Mouse (Mus musculus) stomach, embryonic 14.5 days (tissue): Measurements from ENCODE around the gene Ahnak. TPM values are rescaled to one million over a fixed set of nuclear protein-coding genes. Genes with fewer than 3 reads are reported as not detected.

Source experiments
- ATAC-seq: fragments of 200-750 bp; cut with Nextera tagmentation; 2 replicates; pipeline ENCODE4 v1.8.0; 2017; ENCODE audit warnings: low read depth, moderate TSS enrichment; ENCODE audit not compliant: insufficient number of reproducible peaks, insufficient read depth, low FRiP score
- H3K27ac ChIP-seq: fragments of 300-500 bp; sonication (generic); 2 replicates; pipeline ENCODE4 v1.5.1; 2014; ENCODE audit warnings: mild to moderate bottlenecking, low read length, moderate library complexity, mixed read lengths
- H3K27me3 ChIP-seq: fragments of 300-500 bp; sonication (generic); 2 replicates; pipeline ENCODE4 v1.6.1; 2014; ENCODE audit warnings: low read length, control low read depth, mixed read lengths; ENCODE audit not compliant: control insufficient read depth, insufficient read depth
- H3K36me3 ChIP-seq: fragments of 300-500 bp; sonication (generic); 2 replicates; pipeline ENCODE4 v1.6.1; 2014; ENCODE audit warnings: mild to moderate bottlenecking, control low read depth, low read length, moderate library complexity, mixed read lengths; ENCODE audit not compliant: control insufficient read depth, insufficient read depth
- H3K4me1 ChIP-seq: fragments of 300-500 bp; sonication (generic); 2 replicates; pipeline ENCODE4 v1.6.1; 2014; ENCODE audit warnings: low read length, control low read depth, mixed read lengths; ENCODE audit not compliant: control insufficient read depth, insufficient read depth
- H3K4me2 ChIP-seq: fragments of 300-500 bp; sonication (generic); replicated peaks from 2 replicates; pipeline ENCODE4 v1.6.1; 2014; ENCODE audit warnings: low read depth, low read length, control low read depth
- H3K4me3 ChIP-seq: fragments of 300-500 bp; sonication (generic); 2 replicates; pipeline ENCODE4 v1.5.1; 2014; ENCODE audit warnings: low read depth, low read length, control low read depth
- H3K9ac ChIP-seq: fragments of 300-500 bp; sonication (generic); replicated peaks from 2 replicates; pipeline ENCODE4 v1.6.1; 2014; ENCODE audit warnings: low read depth, mild to moderate bottlenecking, control low read depth, low read length, moderate library complexity, mixed read lengths
- H3K9me3 ChIP-seq: fragments of 300-500 bp; sonication (generic); 2 replicates; pipeline ENCODE4 v1.6.1; 2016; ENCODE audit warnings: low read depth, low read length, control low read depth; ENCODE audit not compliant: control insufficient read depth
- WGBS: fragments of 180-500 bp; shearing (Covaris S2); extraction: QIAGEN DNeasy Blood & Tissue Kit; methylation state at CpG from one replicate; pipeline ENCODE4 v1.1.7; 2014; 5-methylcytosine and 5-hydroxymethylcytosine counted together
- polyA plus RNA-seq: library from polyadenylated mRNA; unstranded; fragments of >200 nt; fragmentation: Nextera tagmentation; extraction: Ambion mirVana; gene quantifications from 2 replicates; pipeline ENCODE4 v1.2.1, GENCODE M21; 2014

Ahnak gene
- polyA plus RNA-seq, 1 experiment from 2014 or later: 33.4 TPM

GRCm38 (mm10) chr19:9103986-9104385 is 114.9 kb downstream of the Ahnak start:
- 79% methylated on average over 4 of the region's 4 CpGs for WGBS
- Histone ChIP-seq H3K9me3 (no peaks in the 10 kb centered on the region), H3K9ac (no peak overlapping the region), H3K4me3 (no peak overlapping the region), H3K4me2 (no peak overlapping the region), H3K4me1 (peaks cover 21% of the 10 kb centered on the region), H3K27me3 (no peaks in the 10 kb centered on the region), H3K36me3 (no peaks in the 10 kb centered on the region), H3K27ac (no peak overlapping the region)
- ATAC-seq: no peak

DNA sequence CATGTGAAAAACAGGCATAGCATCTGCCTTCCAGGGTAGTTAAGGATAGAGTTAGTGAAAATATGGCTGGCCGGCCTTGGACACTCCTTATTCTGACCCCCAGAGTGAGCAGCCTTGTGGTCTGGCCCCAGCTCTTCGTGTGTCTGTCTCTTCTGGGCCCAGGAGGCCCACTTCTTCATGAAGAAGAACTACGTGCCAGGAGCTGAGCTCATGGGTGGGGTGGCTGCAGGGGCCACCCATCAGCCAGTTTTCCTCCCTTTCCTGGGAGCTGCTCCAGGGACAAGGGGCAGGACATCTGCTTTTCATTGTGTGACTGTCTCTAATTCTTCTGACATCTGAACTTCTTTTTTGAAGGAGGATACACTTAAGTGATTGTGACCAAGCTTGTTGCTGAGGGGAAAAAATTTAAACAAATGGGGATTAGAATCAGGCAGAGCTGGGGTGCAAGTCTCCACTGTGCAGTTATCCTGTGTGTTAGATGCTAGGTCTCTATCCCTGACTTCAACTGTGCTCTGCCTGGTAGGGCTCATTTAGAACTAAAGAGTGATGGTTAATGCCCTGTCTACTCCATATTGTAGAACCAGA is 116.1 kb downstream of the Ahnak start:
- H3K4me3 ChIP-seq: no peak overlapping the region
- H3K27ac ChIP-seq: no peak overlapping the region
- H3K27me3 ChIP-seq: no peaks in the 10 kb centered on the region
- ATAC-seq: no peak
- no peak overlapping the region for H3K9ac ChIP-seq
- H3K36me3 ChIP-seq: no peaks in the 10 kb centered on the region
- 52% methylated on average over 3 of the region's 3 CpGs for WGBS
- H3K9me3 ChIP-seq: no peaks in the 10 kb centered on the region
- H3K4me1 ChIP-seq: peaks cover 21% of the 10 kb centered on the region
- no peak overlapping the region for H3K4me2 ChIP-seq

GRCm38 (mm10) chr19:9106096-9106495 is 117.0 kb downstream of the Ahnak start:
- Histone ChIP-seq H3K4me3 (no peak overlapping the region), H3K36me3 (no peaks in the 10 kb centered on the region), H3K4me2 (no peak overlapping the region), H3K27ac (peak overlapping the region; percentile 53), H3K9ac (no peak overlapping the region), H3K9me3 (no peaks in the 10 kb centered on the region), H3K27me3 (no peaks in the 10 kb centered on the region), H3K4me1 (peaks cover 21% of the 10 kb centered on the region)
- 45% methylated on average over 5 of the region's 5 CpGs for WGBS
- no peak for ATAC-seq

DNA sequence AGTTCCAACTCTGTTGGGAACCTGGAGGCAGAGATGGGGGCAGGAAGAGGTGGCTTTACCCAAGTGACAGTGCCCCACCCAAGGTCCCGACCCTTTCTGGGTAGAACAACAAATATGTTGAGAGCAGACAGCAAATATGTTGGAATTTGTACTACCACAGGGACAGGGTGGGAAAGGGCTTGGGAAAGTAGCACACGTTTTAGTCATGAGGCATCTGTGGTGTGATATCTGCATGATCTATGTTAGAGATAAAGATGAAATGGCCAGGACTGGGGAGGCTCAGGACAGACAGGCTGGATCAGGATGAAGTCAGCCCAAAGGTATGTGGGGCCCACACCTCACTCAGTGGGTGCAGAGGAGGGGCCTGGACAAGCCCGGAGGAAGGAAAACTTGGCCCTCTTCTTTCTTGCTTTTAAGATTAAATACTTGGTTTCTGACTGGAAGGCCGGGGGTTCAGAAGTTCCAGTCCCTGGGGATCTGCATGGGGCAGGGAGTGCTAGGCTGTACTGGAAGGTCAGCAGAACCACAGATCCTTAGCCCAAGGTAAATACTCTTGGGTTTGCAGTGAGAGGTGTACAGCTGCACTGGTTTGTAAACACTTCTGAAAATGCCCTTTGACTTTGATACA is 117.8 kb downstream of the Ahnak start:
- Histone ChIP-seq H3K36me3 (no peaks in the 10 kb centered on the region), H3K4me2 (no peak overlapping the region; the same call in 1 of the 2 replicates), H3K27me3 (no peaks in the 10 kb centered on the region), H3K4me3 (no peak overlapping the region), H3K9ac (no peak overlapping the region), H3K27ac (peak overlapping the region; percentile 53), H3K4me1 (peaks cover 21% of the 10 kb centered on the region), H3K9me3 (no peaks in the 10 kb centered on the region)
- 14% methylated on average over 4 of the region's 4 CpGs for WGBS
- peak; percentile 85 for ATAC-seq

GRCm38 (mm10) chr19:9107379-9107755 is 118.3 kb downstream of the Ahnak start:
- Histone ChIP-seq H3K4me2 (no peak overlapping the region), H3K36me3 (no peaks in the 10 kb centered on the region), H3K9me3 (no peaks in the 10 kb centered on the region), H3K4me1 (peaks cover 21% of the 10 kb centered on the region), H3K27ac (peak overlapping the region; percentile 53), H3K27me3 (no peaks in the 10 kb centered on the region), H3K4me3 (no peak overlapping the region), H3K9ac (no peak overlapping the region)
- ATAC-seq: peak; percentile 51; the same call in 1 of the 2 replicates
- WGBS: 62% methylated on average over 1 of the region's 1 CpGs

DNA sequence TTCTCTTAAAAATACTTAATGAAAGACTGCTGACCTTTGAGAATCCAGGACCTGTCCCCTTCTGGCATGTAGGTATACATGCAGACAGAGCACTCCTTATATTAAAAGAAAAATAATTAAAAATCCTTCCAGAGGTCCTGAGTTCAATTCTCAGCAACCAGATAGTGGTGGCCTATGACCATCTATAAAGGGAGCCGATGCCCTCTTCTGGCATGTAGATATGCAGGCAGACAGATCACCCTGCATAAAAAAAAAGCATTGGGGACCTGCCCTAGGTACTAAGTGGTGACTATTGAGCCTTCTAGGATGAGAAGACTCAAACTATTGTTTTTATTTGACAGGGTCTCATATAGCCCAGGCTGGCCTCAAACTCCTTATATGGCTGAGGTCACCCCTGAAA is 119.5 kb downstream of the Ahnak start:
- Histone ChIP-seq H3K9me3 (no peaks in the 10 kb centered on the region), H3K36me3 (no peaks in the 10 kb centered on the region), H3K4me1 (peaks cover 21% of the 10 kb centered on the region), H3K4me2 (no peak overlapping the region), H3K9ac (no peak overlapping the region), H3K27ac (no peak overlapping the region), H3K27me3 (no peaks in the 10 kb centered on the region), H3K4me3 (no peak overlapping the region)
- 74% methylated on average over 1 of the region's 1 CpGs for WGBS
- ATAC-seq: no peak

DNA sequence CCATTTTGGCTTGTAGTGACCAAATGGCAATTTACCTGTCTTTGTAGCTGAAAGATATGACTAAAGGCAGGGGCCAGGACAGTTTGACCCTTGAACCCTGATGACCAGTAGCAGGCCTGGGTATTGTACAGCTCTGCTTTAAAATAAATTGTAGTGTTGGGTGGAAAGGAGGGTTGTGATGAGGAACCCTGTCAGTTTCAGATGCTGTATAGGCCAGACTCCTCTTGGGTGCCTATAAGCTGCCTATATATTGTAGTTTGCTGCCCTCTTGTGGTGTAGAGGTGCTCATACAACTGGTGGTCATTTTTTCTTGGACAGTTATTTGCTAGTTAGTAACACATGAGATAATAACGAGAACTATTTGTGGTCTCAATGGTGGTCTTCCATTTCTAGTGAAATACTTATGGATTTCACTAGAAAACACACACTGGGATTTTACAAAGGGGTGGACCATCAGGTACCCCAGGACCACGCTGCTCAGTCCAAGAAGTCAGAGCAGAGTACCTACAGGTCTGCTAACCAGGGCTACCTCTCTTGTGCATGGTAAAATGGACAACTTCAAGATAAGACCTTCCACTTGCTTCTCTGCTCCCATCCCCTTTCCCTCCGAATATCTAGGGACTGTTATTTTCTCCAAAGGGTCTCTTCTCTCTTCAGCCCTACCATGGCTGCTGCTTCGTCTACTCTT is 121.2 kb downstream of the Ahnak start:
- Histone ChIP-seq H3K27me3 (no peaks in the 10 kb centered on the region), H3K27ac (no peak overlapping the region), H3K36me3 (no peaks in the 10 kb centered on the region), H3K4me3 (no peak overlapping the region), H3K9me3 (no peaks in the 10 kb centered on the region), H3K4me2 (no peak overlapping the region), H3K9ac (no peak overlapping the region), H3K4me1 (peaks cover 21% of the 10 kb centered on the region)
- ATAC-seq: peak; percentile 30; the same call in 1 of the 2 replicates
- WGBS: 50% methylated on average over 4 of the region's 4 CpGs

DNA sequence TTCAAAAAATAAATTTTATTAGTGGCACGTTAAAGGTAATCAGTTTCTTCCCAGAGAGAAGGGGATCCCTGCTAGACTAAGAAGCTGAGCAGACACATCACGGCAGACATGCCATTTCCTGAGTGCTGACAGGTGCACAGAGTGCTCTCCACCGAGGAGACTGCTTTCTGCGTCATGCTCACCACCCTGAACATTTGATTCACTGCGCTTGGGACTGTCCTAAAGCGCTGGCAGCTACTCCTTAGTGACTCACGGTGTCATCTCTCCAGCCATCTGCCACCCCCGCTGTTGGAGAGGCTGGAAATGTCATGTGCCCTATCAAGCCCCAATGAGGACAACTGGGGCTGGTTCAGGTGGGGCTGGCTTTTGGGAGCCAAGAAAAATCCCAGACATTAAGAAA is 123.0 kb downstream of the Ahnak start:
- Histone ChIP-seq H3K4me3 (no peak overlapping the region), H3K27ac (no peak overlapping the region), H3K36me3 (no peaks in the 10 kb centered on the region; the same call in 1 of the 2 replicates), H3K4me1 (peaks cover 7% of the 10 kb centered on the region; the same call in 1 of the 2 replicates), H3K9ac (no peak overlapping the region), H3K27me3 (no peaks in the 10 kb centered on the region), H3K4me2 (no peak overlapping the region), H3K9me3 (no peaks in the 10 kb centered on the region)
- ATAC-seq: no peak
- WGBS: 77% methylated on average over 8 of the region's 8 CpGs
